Mouse (Mus musculus): ENCODE results near the gene Gas2l2. TPM values are rescaled to one million over a fixed set of nuclear protein-coding genes. Genes with fewer than 3 reads are reported as not detected.

The Gas2l2 gene
- under 1 TPM in 1 of 2 experiments, not detected in 1; 0.28 TPM for total RNA-seq (2021)
- long read RNA-seq, experiment 1: 0 reads
- long read RNA-seq, experiment 2: 0 reads

GRCm38 (mm10) chr11:83429355-83429754 is at the start of gene Gas2l2:
TSS of gene Gas2l2 (minus strand) at chr11:83429455.
- no peak within 1 kb of the TSS for H3K4me3 ChIP-seq
- H3K27ac ChIP-seq: no peak within 1 kb of the TSS
- no peak for DNase-seq (ENCODE audit: low spot score in 2 of 2)
- no peak for TF ChIP-seq CTCF (conservative IDR thresholded peaks at IDR 0.05)

- Histone ChIP-seq H3K4me3 (peak overlapping the region; percentile 75), H3K27ac (peak overlapping the region; percentile 94)
- peak in 1 of 2 experiments; percentile 28 for DNase-seq (ENCODE audit: low spot score in 2 of 2)
- TF ChIP-seq CTCF (conservative IDR thresholded peaks at IDR 0.05): no peak
Observed at GRCm38 (mm10) chr11:83473235-83474016, 44.2 kb upstream of the Gas2l2 start.

- TF ChIP-seq CTCF (conservative IDR thresholded peaks at IDR 0.05): peak; percentile 84
- Histone ChIP-seq H3K27ac (peak within 1 kb of the TSS; percentile 94), H3K4me3 (peak within 1 kb of the TSS; percentile 75)
- DNase-seq (ENCODE audit: low spot score in 2 of 2): peak; percentile 98 to 100
Observed at GRCm38 (mm10) chr11:83472324-83473234, 43.3 kb upstream of the Gas2l2 start, which contains the start of gene Taf15. TSS of gene Taf15 (plus strand) at chr11:83473086.

GRCm38 (mm10) chr11:83471766-83472165 is 42.5 kb upstream of the Gas2l2 start:
- TF ChIP-seq CTCF (conservative IDR thresholded peaks at IDR 0.05): no peak
- H3K27ac ChIP-seq: no peak overlapping the region
- H3K4me3 ChIP-seq: no peak overlapping the region
- no peak for DNase-seq (ENCODE audit: low spot score in 2 of 2)

GRCm38 (mm10) chr11:83468765-83469164 is 39.5 kb upstream of the Gas2l2 start:
- H3K27ac ChIP-seq: no peak overlapping the region
- TF ChIP-seq CTCF (conservative IDR thresholded peaks at IDR 0.05): no peak
- H3K4me3 ChIP-seq: no peak overlapping the region
- no peak for DNase-seq (ENCODE audit: low spot score in 2 of 2)

- no peak for TF ChIP-seq CTCF (conservative IDR thresholded peaks at IDR 0.05)
- Histone ChIP-seq H3K27ac (peak overlapping the region; percentile 12; the same call in 1 of the 2 replicates), H3K4me3 (no peak overlapping the region)
- DNase-seq (ENCODE audit: low spot score in 2 of 2): no peak
Observed at GRCm38 (mm10) chr11:83467120-83467652, 37.9 kb upstream of the Gas2l2 start.

GRCm38 (mm10) chr11:83465976-83466375 is 36.7 kb upstream of the Gas2l2 start:
- Histone ChIP-seq H3K27ac (peak overlapping the region; percentile 12; the same call in 1 of the 2 replicates), H3K4me3 (no peak overlapping the region)
- no peak for DNase-seq (ENCODE audit: low spot score in 2 of 2)
- no peak for TF ChIP-seq CTCF (conservative IDR thresholded peaks at IDR 0.05)

GRCm38 (mm10) chr11:83462711-83463244 is 33.5 kb upstream of the Gas2l2 start, which contains the start of gene Mmp28:
TSS of gene Mmp28 (minus strand) at chr11:83463071.
- Histone ChIP-seq H3K4me3 (peak within 1 kb of the TSS; percentile 73), H3K27ac (peak within 1 kb of the TSS; percentile 74)
- DNase-seq (ENCODE audit: low spot score in 2 of 2): no peak
- no peak for TF ChIP-seq CTCF (conservative IDR thresholded peaks at IDR 0.05)

GRCm38 (mm10) chr11:83461462-83462027 is 32.3 kb upstream of the Gas2l2 start:
- H3K4me3 ChIP-seq: no peak overlapping the region
- no peak for TF ChIP-seq CTCF (conservative IDR thresholded peaks at IDR 0.05)
- no peak overlapping the region for H3K27ac ChIP-seq
- DNase-seq (ENCODE audit: low spot score in 2 of 2): no peak

GRCm38 (mm10) chr11:83457912-83458601 is 28.8 kb upstream of the Gas2l2 start:
- Histone ChIP-seq H3K4me3 (no peak overlapping the region), H3K27ac (no peak overlapping the region)
- no peak for TF ChIP-seq CTCF (conservative IDR thresholded peaks at IDR 0.05)
- DNase-seq (ENCODE audit: low spot score in 2 of 2): no peak

- DNase-seq (ENCODE audit: low spot score in 2 of 2): no peak
- Histone ChIP-seq H3K4me3 (no peak overlapping the region), H3K27ac (no peak overlapping the region)
- no peak for TF ChIP-seq CTCF (conservative IDR thresholded peaks at IDR 0.05)
Observed at GRCm38 (mm10) chr11:83457257-83457656, 28.0 kb upstream of the Gas2l2 start.

- no peak for DNase-seq (ENCODE audit: low spot score in 2 of 2)
- no peak overlapping the region for H3K4me3 ChIP-seq
- H3K27ac ChIP-seq: no peak overlapping the region
- TF ChIP-seq CTCF (conservative IDR thresholded peaks at IDR 0.05): no peak
Observed at GRCm38 (mm10) chr11:83455608-83456007, 26.4 kb upstream of the Gas2l2 start.

Measured in layer of hippocampus, adult 2 months (tissue).